Mouse (Mus musculus) embryonic facial prominence, embryonic 14.5 days (tissue): Measurements from ENCODE around the gene Taf4. TPM values are rescaled to one million over a fixed set of nuclear protein-coding genes. Genes with fewer than 3 reads are reported as not detected.
A peak's percentile ranks its signal among the peaks of the same experiment; 100 is the strongest.

ENCODE experiments used
- ATAC-seq: fragments of 200-750 bp; cut with Nextera tagmentation; 2 replicates; pipeline ENCODE4 v1.8.0; 2017; ENCODE audit warnings: low read depth, moderate number of reproducible peaks, moderate TSS enrichment
- DNase-seq: peaks from one replicate; pipeline ENCODE4 v3.0.0-alpha.2; 2015; ENCODE audit warnings: low spot score
- H3K27ac ChIP-seq: fragments of 300-500 bp; sonication (generic); replicated peaks from 2 replicates; pipeline ENCODE4 v1.5.1; 2014; ENCODE audit warnings: low read depth, mild to moderate bottlenecking, low read length, moderate library complexity
- H3K27me3 ChIP-seq: fragments of 300-500 bp; sonication (generic); replicated peaks from 2 replicates; pipeline ENCODE4 v1.6.1; 2014; ENCODE audit warnings: low read length; ENCODE audit not compliant: control insufficient read depth, insufficient read depth
- H3K36me3 ChIP-seq: fragments of 300-500 bp; sonication (generic); 2 replicates; pipeline ENCODE4 v1.6.1; 2014; ENCODE audit warnings: low read length, mixed read lengths; ENCODE audit not compliant: control insufficient read depth, insufficient read depth
- H3K4me1 ChIP-seq: fragments of 300-500 bp; sonication (generic); 2 replicates; pipeline ENCODE4 v1.6.1; 2014; ENCODE audit warnings: antibody characterized with exemption, low read length; ENCODE audit not compliant: control insufficient read depth, insufficient read depth
- H3K4me2 ChIP-seq: fragments of 300-500 bp; sonication (generic); 2 replicates; pipeline ENCODE4 v1.6.1; 2014; ENCODE audit warnings: low read depth, mild to moderate bottlenecking, low read length, moderate library complexity, mixed read lengths
- H3K4me3 ChIP-seq: fragments of 300-500 bp; sonication (generic); 2 replicates; pipeline ENCODE4 v1.5.1; 2014; ENCODE audit warnings: low read depth, mild to moderate bottlenecking, low read length
- H3K9ac ChIP-seq: fragments of 300-500 bp; sonication (generic); 2 replicates; pipeline ENCODE4 v1.6.1; 2014; ENCODE audit warnings: low read depth, mild to moderate bottlenecking, low read length, moderate library complexity, mixed read lengths
- H3K9me3 ChIP-seq: fragments of 300-500 bp; sonication (generic); 2 replicates; pipeline ENCODE4 v1.6.1; 2016; ENCODE audit warnings: low read length; ENCODE audit not compliant: control insufficient read depth
- WGBS: fragments of 180-500 bp; shearing (Covaris S2); extraction: QIAGEN DNeasy Blood & Tissue Kit; methylation state at CpG from one replicate; pipeline ENCODE4 v1.1.7; 2014; 5-methylcytosine and 5-hydroxymethylcytosine counted together
- polyA plus RNA-seq: library from polyadenylated mRNA; unstranded; fragments of >200 nt; fragmentation: Nextera tagmentation; extraction: Ambion mirVana; gene quantifications from 2 replicates; pipeline ENCODE4 v1.2.1, GENCODE M21; 2014

Taf4 gene
- 3.0 and 4.2 TPM in 2 replicates for polyA plus RNA-seq

GRCm38 (mm10) chr2:179976628-179977343 is at the start of gene Taf4:
Taf4 (minus strand) TSS chr2:179976646.
- Histone ChIP-seq H3K4me2 (peak within 1 kb of the TSS; percentile 98), H3K9ac (peak within 1 kb of the TSS; percentile 95), H3K4me3 (peak within 1 kb of the TSS; percentile 84), H3K4me1 (peaks cover 23% of the 10 kb centered on the region), H3K9me3 (no peaks in the 10 kb centered on the region), H3K36me3 (no peaks in the 10 kb centered on the region), H3K27me3 (no peaks in the 10 kb centered on the region), H3K27ac (peak within 1 kb of the TSS; percentile 96)
- DNase-seq (peak; percentile 93), ATAC-seq (peak; percentile 94)
- WGBS: 0% methylated on average over 17 of the region's 84 CpGs

DNA sequence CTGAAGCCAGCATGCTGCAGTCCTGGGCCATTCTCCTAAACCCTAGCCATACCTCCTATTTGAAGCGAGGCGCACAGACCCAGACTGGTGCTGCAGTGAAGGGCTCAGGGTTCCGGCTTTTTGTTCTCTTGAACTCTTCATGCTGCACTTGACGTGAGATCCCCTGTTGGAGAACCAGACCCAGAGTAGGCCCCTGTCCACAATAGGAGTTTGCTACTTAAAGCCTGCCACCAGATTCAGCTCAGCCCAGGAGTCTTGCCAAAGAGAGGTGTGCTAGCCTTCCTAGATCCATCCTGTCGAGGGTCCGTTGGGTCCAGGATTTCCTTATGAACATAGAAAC is 49.4 kb upstream of the Taf4 start:
- ATAC-seq: no peak
- WGBS: 2% methylated on average over 6 of the region's 6 CpGs

GRCm38 (mm10) chr2:180025135-180025860 is 48.9 kb upstream of the Taf4 start:
- Histone ChIP-seq H3K4me1 (peaks cover 16% of the 10 kb centered on the region), H3K27ac (peak overlapping the region; percentile 93), H3K9ac (peak overlapping the region; percentile 92), H3K9me3 (no peaks in the 10 kb centered on the region), H3K4me2 (peak overlapping the region; percentile 95), H3K27me3 (peaks cover 6% of the 10 kb centered on the region), H3K36me3 (peaks cover 28% of the 10 kb centered on the region), H3K4me3 (peak overlapping the region; percentile 90)
- DNase-seq (no peak), ATAC-seq (peak; percentile 9; the same call in 1 of the 2 replicates)
- WGBS: 0% methylated on average over 23 of the region's 84 CpGs

More for the DNA sequence above, 49.4 kb upstream of the Taf4 start:
- H3K27ac ChIP-seq: no peak overlapping the region
- no peak for DNase-seq
- peaks cover 16% of the 10 kb centered on the region for H3K4me1 ChIP-seq
- no peaks in the 10 kb centered on the region for H3K9me3 ChIP-seq
- peak overlapping the region; percentile 95 for H3K4me2 ChIP-seq
- H3K9ac ChIP-seq: peak overlapping the region; percentile 92
- H3K4me3 ChIP-seq: peak overlapping the region; percentile 90
- H3K27me3 ChIP-seq: peaks cover 6% of the 10 kb centered on the region; the same call in 1 of the 2 replicates
- H3K36me3 ChIP-seq: peaks cover 33% of the 10 kb centered on the region

- Histone ChIP-seq H3K27me3 (peaks cover 6% of the 10 kb centered on the region), H3K4me3 (peak within 1 kb of the TSS; percentile 90), H3K9ac (peak within 1 kb of the TSS; percentile 92), H3K36me3 (peaks cover 20% of the 10 kb centered on the region), H3K4me2 (peak within 1 kb of the TSS; percentile 95), H3K4me1 (peaks cover 16% of the 10 kb centered on the region), H3K9me3 (no peaks in the 10 kb centered on the region), H3K27ac (peak within 1 kb of the TSS; percentile 93)
- peak; percentile 97 for ATAC-seq
- peak; percentile 98 for DNase-seq
- 0% methylated on average over 22 of the region's 80 CpGs for WGBS
These were observed 48.1 kb upstream of the Taf4 start, which contains the start of gene Lsm14b for GRCm38 (mm10) chr2:180024401-180025098. Lsm14b (plus strand) TSS chr2:180024987.

GRCm38 (mm10) chr2:180022751-180023150 is 46.3 kb upstream of the Taf4 start:
- peaks cover 2% of the 10 kb centered on the region for H3K36me3 ChIP-seq
- 52% methylated on average over 6 of the region's 6 CpGs for WGBS
- no peak for ATAC-seq
- H3K4me2 ChIP-seq: no peak overlapping the region
- H3K9me3 ChIP-seq: no peaks in the 10 kb centered on the region
- no peak overlapping the region for H3K27ac ChIP-seq
- H3K4me1 ChIP-seq: peaks cover 21% of the 10 kb centered on the region
- no peak for DNase-seq
- H3K27me3 ChIP-seq: peaks cover 6% of the 10 kb centered on the region
- no peak overlapping the region for H3K9ac ChIP-seq
- no peak overlapping the region for H3K4me3 ChIP-seq

- Histone ChIP-seq H3K4me2 (no peak overlapping the region), H3K4me3 (no peak overlapping the region), H3K4me1 (peaks cover 6% of the 10 kb centered on the region), H3K9ac (no peak overlapping the region), H3K27me3 (peaks cover 6% of the 10 kb centered on the region), H3K9me3 (no peaks in the 10 kb centered on the region), H3K36me3 (no peaks in the 10 kb centered on the region), H3K27ac (no peak overlapping the region)
- WGBS: 81% methylated on average over 8 of the region's 8 CpGs
- ATAC-seq (no peak), DNase-seq (no peak)
These were observed 44.5 kb upstream of the Taf4 start for GRCm38 (mm10) chr2:180020919-180021318.

DNA sequence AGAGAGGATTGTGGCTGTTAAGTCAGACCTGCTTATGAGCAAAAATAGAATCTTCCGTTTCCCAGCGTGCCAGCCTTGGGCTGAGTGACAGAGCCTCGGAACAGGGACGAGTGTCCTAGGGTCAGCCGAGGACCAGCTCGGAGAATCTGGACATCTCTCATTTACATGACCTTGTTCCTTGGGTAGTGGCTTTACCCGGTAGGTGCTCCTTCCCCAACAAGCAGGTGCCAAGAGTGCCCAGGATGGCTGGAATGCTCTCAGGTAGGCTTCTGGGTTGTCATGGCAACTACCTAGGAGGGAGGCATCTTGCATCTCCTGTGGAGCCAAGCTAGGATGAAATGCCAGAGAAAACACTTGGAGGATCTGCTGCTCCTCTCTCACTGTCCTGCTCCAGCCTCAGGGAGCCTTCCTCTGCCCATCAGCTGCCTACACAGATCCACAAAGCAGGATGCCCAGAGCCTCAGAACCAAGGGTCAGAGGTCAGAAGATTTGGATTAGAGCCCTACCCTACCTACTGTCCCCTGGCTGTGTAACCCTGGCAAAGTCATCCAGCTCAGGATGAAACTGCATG is 43.7 kb upstream of the Taf4 start:
- ATAC-seq (no peak), DNase-seq (no peak)
- Histone ChIP-seq H3K36me3 (no peaks in the 10 kb centered on the region), H3K9ac (no peak overlapping the region), H3K27me3 (peaks cover 6% of the 10 kb centered on the region), H3K4me3 (no peak overlapping the region), H3K4me1 (0 out of 2 replicates have a peak, but pooled peaks cover 5% of the 10 kb centered on the region), H3K27ac (no peak overlapping the region), H3K4me2 (no peak overlapping the region), H3K9me3 (no peaks in the 10 kb centered on the region)
- 80% methylated on average over 7 of the region's 7 CpGs for WGBS

GRCm38 (mm10) chr2:180018573-180018972 is 42.1 kb upstream of the Taf4 start:
- ATAC-seq (no peak), DNase-seq (no peak)
- no peak overlapping the region for H3K4me2 ChIP-seq
- H3K36me3 ChIP-seq: no peaks in the 10 kb centered on the region
- peaks cover 5% of the 10 kb centered on the region for H3K27me3 ChIP-seq
- 73% methylated on average over 9 of the region's 9 CpGs for WGBS
- H3K4me1 ChIP-seq: 0 out of 2 replicates have a peak, but pooled peaks cover 5% of the 10 kb centered on the region
- H3K27ac ChIP-seq: no peak overlapping the region
- no peaks in the 10 kb centered on the region for H3K9me3 ChIP-seq
- no peak overlapping the region for H3K4me3 ChIP-seq
- H3K9ac ChIP-seq: no peak overlapping the region
